Mouse (Mus musculus) common myeloid progenitor, adult 5-6 weeks (primary cell): ENCODE data around the gene Lgi1. TPM values are rescaled to one million over a fixed set of nuclear protein-coding genes. Genes with fewer than 3 reads are reported as not detected.

Experiments
- ATAC-seq: replicated peaks from 2 replicates; pipeline ENCODE4 v1.8.0; 2016; ENCODE audit warnings: low read depth, mild to moderate bottlenecking, moderate TSS enrichment, inconsistent platforms; ENCODE audit not compliant: poor library complexity, severe bottlenecking
- total RNA-seq: library from RNA; stranded (forward); fragments of 200-1000, 187-1606 nt; gene quantifications from 2 replicates; pipeline ENCODE4 v1.2.3, GENCODE M21; 2017

The Lgi1 gene
- total RNA-seq: not detected in 2 replicates

DNA sequence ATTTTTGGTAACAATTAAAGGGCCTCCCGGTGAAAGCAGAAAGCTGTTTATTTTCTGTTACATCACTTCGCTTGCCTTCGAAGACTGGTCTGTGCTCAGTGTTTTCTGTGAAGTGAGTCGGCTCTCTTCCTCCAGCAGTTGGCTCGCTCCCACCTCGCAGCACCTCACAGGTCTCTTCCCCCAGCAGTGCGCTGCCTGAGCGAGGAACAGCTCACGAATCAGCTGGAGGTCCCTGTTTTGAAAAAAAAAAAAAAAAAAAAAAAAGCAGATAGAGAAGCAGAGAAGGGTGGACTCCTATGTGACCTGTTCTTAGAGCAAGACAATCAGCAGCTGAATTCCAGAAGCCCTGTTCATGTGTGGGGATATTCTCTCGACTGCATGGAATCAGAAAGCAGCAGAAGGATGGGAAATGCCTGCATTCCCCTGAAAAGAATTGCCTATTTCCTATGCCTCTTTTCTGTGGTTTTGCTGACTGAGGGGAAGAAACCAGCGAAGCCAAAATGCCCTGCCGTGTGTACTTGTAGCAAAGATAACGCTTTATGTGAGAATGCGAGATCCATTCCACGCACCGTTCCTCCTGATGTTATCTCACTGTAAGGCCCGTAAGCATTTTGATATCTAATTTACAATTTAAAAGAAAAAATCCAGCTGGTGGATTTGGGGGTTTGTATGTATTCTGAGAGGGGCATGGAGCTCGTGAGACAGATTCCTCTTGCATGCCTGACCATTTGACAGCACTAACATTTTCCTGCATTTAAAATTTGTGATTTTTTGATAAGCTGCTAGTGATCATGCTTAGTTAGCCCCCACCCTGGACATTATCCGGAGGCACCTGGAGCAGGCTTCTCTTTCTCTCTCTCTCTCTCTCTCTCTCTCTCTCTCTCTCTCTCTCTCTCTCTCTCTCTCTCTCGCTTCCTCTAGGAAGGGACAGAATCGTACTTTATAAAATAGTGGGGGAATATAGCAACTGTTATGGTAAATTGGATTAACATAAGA is at the start of gene Lgi1:
Gene Lgi1 (plus strand): TSS at position 32 of the 996 bp plus-strand sequence.
- no peak for ATAC-seq

DNA sequence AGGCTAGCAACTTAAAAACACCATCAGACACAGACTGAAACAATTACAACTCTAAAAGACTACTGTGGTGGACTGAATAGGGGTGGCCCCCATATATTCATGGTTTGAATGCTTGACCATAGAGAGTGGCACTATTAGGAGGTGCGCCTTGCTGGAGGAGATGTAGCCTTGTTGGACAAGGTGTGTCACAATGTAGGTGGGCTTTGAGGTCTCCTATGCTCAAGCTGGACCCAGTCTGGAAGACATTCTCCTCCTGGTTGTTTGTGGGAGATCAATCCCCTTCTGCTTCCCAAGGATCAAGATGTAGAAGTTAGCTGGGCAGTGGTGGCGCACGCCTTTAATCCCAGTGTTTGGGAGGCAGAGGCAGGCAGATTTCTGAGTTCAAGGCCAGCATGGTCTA is 46.6 kb upstream of the Lgi1 start:
- ATAC-seq: no peak

DNA sequence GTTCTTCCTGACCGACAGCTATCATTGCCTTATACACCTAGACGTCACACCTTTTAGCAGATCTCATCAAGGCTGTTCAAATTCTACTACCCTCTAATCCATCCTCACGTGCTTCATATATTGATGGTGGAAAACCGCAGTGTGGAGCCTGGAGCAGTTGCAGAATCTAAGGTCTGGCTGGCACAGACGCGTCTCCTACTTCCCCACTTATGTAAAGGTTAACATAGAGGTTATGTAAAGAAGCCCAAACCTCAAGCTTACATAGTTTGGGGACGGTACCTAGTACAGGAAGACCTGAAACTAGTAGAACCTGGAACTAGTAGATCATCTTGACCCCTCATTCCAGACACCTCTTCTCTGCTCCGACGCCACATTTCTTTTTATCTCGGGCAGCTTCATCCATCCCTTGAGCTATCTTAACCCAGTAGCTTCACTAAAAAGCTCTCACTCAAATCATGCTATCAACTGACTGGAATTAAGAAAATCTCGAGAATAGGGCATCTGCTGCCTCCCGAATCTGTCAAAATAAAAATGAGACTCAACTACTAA is 40.9 kb upstream of the Lgi1 start:
- ATAC-seq: peak; percentile 45

DNA sequence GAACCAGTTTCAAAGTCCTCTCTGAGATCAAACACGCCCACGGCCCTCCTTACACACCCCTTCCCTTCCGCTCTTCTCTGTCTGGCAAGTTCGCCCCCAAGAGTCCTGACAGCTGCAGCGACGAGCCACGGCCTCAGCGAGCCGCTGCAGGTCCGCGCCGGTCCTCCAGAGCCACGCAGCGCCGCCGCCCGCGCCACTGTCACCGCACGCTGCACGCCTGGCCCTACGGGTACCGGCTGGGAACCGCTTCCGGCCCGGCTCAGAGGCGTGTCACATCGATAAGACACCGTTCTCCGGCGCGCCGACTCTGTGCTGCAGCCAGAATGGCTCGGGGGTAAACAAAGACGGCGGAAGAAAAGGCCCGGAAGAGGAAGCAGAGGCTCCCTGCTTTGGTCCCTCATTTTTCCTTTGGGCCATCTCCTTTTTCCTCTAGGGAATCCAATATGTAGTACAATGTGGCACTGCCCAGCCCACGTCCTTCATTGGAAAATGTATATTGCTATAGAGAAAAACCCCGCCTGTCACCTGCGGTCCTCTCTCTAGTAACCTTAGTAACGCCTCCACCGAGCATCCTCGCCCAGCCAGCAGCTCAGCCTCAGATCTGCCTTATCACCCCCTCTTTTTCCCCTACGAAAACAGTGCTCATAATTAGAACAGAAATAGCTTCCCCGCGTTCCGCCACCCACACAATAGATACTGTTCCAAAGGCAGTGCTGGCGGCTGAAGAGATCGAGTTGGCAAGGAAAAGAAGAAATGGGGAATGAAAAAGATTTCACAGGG is 40.2 kb upstream of the Lgi1 start, which contains the start of gene Fra10ac1:
Gene Fra10ac1 (minus strand): TSS at position 252 of the 780 bp plus-strand sequence.
- peak; percentile 96 for ATAC-seq

DNA sequence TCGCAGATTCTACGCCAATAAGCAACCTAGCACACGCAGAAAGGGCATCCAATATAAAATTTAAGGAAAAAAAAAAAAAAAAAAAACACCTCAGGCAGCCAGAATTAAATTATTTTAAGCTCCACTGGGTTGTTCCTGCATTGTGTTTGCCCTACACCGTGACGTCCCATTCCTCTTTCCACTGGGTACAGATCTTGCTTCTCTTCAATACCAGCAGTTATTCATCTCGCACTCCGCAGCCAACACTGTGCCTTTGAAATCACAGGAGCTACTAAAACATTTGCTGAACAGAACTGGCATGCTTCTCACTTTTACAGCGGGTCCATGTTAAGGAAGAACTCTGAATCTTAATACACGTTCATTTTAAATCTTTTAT is 39.7 kb upstream of the Lgi1 start:
- ATAC-seq: no peak

DNA sequence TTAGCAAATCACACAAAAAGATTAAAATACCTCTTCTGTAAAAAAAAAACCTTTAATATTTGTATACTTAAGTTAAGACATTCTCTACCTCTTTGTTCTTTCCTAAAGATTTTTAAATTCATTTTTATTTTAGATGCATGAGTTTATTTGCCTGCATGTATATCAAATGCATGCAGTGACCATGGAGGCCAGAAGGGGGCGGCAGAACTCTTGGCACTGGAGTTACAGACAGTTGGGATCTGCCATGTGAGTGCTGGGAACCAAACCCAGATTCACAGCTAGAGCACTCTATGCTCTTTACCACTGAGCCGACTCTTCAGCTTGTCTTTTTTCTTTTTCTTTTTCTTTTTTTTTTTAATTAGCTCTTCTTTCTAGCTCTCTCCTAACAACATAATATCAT is 35.6 kb upstream of the Lgi1 start:
- no peak for ATAC-seq

DNA sequence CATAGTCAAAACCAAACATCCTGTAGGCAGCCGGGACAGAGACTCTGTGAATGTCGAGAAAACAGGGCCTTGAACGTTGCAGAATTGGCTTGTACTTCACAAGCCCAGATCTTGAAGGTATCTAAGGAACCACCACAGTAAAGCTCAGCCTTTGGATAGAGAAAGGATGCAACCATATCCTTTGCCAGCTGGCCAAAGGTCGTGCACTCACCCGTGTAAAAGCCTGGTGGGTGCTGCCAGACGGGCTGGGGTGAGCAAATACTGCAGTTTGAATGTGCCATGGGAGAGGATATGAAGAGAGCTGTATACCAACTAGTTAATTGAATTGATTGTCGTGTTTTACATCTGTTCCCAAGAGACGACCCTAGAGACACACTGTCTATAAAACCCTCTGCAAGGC is 32.2 kb upstream of the Lgi1 start:
- ATAC-seq: no peak

DNA sequence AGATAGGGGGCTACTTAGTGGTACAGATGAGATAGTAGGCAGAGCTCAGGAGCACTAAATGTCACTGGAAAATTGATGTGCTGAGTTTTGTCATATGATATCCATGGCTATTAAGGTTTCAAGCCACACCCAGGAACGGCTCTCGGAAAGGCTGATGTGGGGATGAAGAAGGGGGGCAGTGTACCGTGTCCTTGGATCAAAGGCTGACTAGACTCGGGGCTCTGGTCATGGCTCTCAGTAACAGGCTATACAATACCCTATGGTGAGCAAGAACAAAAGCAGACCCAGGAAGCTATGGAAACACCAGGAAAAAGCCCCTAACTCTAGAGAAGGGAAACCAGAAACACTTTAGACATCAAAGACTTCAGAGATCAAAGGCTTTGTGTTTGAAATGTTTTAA is 31.8 kb upstream of the Lgi1 start:
- no peak for ATAC-seq

DNA sequence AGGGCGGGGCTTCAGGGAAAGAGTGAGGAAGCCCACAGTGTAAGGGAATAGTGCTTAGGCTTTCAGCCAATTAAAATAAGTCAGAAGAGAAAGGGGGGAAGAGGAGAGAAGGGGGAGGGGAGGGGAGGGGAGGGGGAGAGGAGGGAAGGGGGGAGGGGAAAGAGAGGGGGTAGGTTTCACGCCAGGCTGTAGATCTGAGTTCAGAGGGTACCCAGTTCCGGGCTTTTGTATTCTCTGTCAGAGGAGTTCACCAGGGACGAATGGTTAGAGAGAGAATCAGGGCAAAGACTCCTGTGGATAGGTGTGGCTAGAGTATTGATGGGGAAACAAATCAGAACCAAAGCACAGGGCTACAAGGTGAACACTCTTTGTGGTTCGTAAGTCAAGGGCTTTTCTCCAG is 27.8 kb upstream of the Lgi1 start:
- no peak for ATAC-seq

DNA sequence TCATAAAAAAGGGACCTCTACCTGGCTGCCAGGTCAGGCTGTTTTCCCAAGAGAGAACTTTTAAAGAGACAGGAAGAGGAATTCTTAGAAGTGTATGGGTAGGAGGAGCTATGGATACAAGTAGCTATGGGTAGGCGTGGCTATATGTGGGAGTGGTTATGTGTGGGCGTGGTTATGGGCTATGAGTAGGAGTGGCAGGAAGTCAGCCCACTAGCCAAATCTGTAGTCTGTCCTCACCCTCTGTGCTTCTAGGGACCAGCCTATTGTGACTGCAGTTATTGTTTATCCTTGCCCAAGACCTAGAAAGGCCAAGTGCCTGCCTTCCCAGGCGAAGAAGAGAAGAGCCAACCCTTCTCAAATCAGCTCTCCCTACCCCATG is 26.5 kb upstream of the Lgi1 start:
- peak; percentile 71 for ATAC-seq

DNA sequence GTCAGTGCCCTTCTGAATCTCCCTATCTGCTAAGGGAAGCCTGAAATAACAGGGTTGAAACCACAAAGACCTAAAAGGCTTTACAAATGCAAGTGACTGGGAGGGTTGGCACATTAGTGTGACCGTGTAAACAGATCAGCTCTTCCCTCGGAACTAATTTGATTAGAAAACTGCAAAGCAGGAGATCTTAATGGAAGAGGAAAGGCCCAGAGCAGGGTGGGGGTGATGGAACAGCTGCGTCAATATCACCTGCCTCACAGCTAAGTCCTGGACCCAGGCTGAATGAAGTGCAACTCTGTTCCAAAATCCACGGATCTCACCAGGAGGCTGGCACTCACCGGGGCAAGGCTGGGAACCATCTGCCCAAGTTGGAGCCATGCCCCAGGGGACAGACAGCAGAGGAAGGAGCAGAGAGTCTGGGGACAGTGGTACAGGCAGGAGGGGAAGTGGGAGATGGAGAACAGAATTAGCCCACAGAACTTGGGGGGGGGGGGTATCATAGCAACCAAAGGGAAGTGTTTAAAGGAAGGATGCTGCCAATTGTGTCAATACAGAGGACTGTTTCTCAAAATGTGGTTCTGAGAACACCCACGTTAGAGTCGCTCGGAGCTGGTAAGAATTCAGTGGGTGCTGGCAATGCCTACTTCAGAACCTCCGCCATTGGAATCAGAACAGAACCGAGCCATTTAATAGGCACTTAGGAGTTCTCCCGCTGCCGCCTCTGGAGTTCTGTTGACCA is 26.0 kb upstream of the Lgi1 start:
- ATAC-seq: peak; percentile 82

DNA sequence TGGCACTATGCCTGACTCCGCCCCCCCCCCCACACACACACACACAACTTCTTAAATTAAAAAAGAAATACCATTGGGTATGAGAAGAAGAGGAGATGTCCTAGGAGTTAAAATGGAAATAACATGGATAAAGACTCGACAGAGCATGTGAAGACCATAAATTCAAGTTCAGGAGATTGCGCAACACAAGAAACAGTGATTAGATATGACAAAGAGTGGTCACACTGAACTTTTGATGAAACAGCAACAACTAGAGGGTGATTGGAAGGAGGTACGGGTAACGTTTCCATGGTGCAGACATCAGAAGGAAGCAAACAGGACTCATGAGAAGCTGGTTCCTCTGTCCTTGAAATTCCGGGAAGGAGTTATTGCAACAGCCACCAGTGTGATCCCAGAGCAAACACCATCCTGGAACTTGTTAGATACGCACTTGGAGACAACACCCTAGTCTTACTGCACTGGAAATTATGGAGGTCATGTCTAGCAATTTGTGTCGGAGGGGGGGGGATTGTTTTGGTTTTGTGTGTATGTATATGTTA is 22.0 kb upstream of the Lgi1 start:
- no peak for ATAC-seq

DNA sequence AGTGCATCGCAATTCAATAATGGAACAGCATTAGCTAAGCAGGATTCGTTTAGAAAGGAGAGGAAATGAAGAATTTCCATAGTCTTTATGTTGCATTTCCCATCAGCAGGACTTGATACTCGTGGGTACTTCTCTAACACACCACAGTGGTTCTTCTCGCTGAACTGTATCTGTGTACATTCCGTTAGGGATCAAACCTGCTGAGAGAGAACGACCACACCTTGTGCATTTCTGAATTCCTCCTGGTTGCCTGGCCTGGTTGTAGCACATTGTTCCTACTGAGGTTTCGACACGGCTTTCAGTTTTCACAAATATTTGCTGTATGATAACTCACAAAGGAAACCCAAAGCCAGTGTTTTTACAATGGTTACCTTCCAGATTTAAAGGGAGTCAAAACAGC is 19.6 kb upstream of the Lgi1 start:
- ATAC-seq: no peak

DNA sequence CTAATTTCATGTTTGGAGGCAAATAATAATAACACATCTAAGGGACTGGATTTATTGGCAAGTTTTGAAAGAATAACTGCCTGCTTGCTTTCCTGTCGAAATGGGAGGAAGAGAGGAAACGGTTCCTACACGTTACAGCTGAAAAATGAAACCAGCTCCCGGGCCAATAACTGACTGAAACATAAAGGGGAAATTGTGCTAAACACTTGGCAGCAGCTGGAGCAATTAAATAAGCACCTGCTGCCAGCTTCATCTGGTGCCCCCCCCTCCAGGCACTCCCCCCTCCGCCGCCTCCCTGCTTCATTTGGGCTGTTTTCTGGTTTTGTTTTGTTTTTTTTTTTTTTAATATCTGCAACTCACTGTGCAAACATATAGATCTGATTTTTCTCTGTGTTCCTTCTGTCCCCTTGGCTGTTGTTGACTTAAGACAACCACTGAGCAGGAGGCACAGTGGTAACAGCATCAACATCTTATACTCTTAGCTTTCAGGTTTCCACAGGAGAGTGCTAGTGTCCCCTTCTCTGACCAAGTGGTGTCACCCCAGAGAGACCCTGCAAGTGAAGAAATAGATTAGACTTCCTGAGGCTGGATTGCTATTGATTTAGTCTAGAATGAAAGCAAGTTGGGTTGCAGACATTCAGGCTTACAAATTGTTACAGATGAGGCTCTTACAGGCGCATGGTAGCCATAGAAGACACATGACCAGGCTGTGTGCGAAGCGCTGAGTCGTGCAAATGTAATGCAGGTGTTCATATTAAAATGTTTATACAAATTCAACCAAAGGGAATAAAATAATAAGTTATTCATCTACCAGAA is 18.8 kb upstream of the Lgi1 start:
- no peak for ATAC-seq

DNA sequence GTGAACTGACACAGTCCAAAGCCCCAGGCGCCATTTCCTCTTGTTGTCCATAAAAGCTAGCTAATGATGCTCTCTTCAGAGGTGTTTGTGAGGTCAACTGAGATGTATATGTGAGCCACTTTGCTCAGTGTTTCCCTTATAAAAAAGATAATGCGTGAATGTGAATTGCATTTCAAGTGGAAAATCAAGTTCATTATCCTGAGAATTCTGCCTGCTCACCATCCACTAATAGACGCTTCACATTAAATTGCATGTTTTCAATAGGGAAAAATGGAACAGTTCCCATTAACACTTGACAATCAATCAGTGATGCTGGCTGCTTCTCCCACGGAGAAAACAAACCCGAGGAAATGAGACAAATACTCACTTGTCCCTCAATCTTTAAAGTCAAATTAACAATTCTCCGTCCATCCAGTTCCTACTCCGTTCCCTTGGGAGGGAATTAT is 18.1 kb upstream of the Lgi1 start:
- no peak for ATAC-seq

DNA sequence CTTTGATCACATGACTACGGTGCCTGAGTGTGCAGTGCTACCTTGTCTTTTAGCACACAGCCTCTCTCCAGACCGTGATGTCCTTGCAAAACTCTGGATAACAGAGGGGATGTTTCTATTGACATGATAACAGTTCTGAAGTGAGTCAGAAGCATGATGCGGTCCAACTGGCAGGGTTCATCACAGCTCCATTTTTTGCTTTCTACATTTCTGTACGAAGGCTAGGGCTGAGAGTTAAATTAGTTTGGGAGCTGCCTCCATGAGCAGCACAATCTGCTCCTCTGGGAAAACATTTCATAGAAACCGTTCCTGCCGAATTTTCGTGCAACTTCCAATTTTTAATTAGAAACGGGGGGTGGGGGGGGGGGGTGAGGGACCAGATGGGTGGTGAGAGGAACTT is 14.7 kb upstream of the Lgi1 start:
- ATAC-seq: no peak

DNA sequence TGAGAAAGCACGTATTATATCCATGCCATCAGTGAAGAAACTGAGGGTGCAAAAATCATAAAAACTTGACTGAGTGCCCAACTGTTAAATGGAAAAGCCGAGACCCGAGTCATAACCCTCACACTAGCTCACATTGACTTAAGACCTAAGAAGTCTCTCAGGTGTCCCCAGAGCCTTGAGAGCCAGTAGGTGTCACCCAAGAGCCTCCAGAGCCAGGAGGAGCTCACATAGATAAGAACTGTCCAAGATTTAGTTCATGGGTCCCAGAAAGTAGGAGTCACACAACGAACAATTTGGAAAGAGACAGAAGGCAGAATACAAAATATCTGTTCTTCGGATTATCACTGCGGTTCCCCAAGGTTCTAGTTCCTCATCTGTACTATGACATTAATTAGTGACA is 10.5 kb upstream of the Lgi1 start:
- ATAC-seq: 0 out of 2 replicates have a peak, but pooled peaks have one; percentile 52

DNA sequence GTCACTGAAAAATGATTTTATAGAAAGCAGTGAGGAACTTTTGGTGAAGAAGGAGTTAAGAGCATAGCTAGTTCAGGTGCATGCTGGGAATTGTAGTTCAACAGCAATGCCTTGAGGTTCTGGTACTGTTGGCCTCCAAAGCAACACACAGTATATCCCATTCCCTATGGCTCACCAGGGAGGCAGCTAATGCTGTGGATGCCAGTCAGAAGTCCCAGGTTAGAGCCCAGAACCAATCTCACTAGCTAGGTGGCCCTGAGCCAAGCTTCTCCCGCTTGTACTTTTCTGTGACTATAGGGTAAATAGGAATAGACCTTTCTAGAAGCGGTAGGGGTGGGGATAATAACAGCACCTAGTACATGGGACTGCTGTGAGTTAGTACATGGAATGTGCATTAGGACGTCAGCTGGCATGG is 5.7 kb upstream of the Lgi1 start:
- no peak for ATAC-seq

DNA sequence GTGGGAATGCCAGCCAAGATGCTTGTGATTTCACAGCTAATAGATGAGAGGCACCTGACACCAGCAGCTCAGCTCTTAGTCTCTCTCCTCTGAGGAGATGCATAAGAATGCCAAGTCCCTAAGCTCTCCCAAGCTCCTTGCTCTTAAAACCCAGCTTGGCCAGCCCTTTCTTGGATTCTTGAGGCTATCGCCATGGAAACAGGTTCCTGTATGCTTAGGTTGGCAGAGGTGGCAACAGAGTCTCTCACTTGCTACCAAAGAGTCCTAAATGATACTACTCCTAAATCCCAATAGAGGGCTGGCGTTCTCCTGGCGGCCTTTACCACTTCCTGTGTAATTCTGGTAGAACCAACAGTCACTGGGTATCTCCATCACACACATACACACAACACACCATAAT is 4.9 kb upstream of the Lgi1 start:
- no peak for ATAC-seq
